Mouse (Mus musculus) hindbrain, embryonic 16.5 days (tissue): ENCODE results near the gene Trappc10. TPM values are rescaled to one million over a fixed set of nuclear protein-coding genes. Genes with fewer than 3 reads are reported as not detected.

Experiments used
- polyA plus RNA-seq: library from polyadenylated mRNA; unstranded; fragments of >200 nt; fragmentation: Nextera tagmentation; extraction: Ambion mirVana; gene quantifications from 2 replicates; pipeline ENCODE4 v1.2.1, GENCODE M21; 2015

The Trappc10 gene
- polyA plus RNA-seq, 1 experiment from 2014 or later, result 11.3 TPM

Other genes starting within 250 kb of the Trappc10 start
- gene Pfkl, start 234.6 kb downstream of the Trappc10 start, polyA plus RNA-seq, result 140 and 145 TPM in 2 replicates
- not detected in 2 replicates for gene Dnmt3l, start 202.7 kb downstream of the Trappc10 start, polyA plus RNA-seq
- gene Aire, start 201.0 kb downstream of the Trappc10 start, polyA plus RNA-seq, result 0.06 TPM in 1 of 2 replicates, not detected in the other
- gene Icosl, start 175.3 kb downstream of the Trappc10 start, polyA plus RNA-seq, result 0.94 and 1.2 TPM in 2 replicates
- gene D10Jhu81e, start 74.9 kb downstream of the Trappc10 start, polyA plus RNA-seq, result 31.8 and 35.4 TPM in 2 replicates
- gene Pwp2, start 59.5 kb downstream of the Trappc10 start, polyA plus RNA-seq, result 15.9 and 17.0 TPM in 2 replicates
- gene Agpat3, start 107.8 kb upstream of the Trappc10 start, polyA plus RNA-seq, result 44.0 and 70.1 TPM in 2 replicates
- gene Rrp1, start 168.4 kb upstream of the Trappc10 start, polyA plus RNA-seq, result 422 and 440 TPM in 2 replicates
- gene Cstb, start 181.0 kb upstream of the Trappc10 start, polyA plus RNA-seq, result 86.1 and 102 TPM in 2 replicates
- 52.5 and 59.5 TPM in 2 replicates for gene Pdxk, start 220.3 kb upstream of the Trappc10 start, polyA plus RNA-seq